Comparison of ENCODE assay signal across 16 mouse cellular contexts in the genomic region with DNA sequence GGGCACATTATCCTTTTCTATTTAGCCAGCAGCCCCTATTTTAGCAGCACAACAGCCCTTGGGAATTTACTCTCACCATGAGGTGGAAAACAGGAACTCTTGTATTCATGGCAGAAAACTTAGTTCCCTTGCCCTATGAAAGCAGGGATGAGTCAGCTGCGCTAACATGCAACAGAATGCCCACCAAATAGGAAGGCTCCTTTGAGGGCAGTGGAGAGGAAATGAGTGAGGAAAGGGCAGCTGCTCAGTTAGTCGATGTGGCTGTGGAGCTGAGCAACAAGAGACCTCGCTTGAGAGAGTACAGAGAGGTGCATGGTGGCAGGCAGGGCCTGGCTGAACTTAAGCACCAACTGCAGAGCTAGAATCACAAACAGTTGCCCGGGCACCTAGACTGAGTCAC. TPM values are rescaled to one million over a fixed set of nuclear protein-coding genes. Genes with fewer than 3 reads are reported as not detected.
DNase-seq lines count a peak whose midpoint lies in the region; ATAC-seq and TF ChIP-seq lines count a peak whose summit lies in the region.
"Had no signal": no experiment of that assay in that cellular context is flagged by ENCODE, and none has a peak within 500 bp of the region (broad histone marks: within the 10 kb centered on the region; RNA-seq: fewer than 3 reads in every experiment).

No protein-coding gene starts in this region.

- H3K4me2 ChIP-seq in heart, embryonic 11.5 days, result no peak overlapping the region
- no peak overlapping the region for H3K4me2 ChIP-seq in stomach, embryonic 14.5 days (replicated peaks; ENCODE audit: low read depth, low read length)
- no peak overlapping the region for H3K4me2 ChIP-seq in stomach, postnatal 0 days (replicated peaks; ENCODE audit: low read depth)
- no peak overlapping the region for H3K4me2 ChIP-seq in liver, embryonic 13.5 days
- H3K4me2 ChIP-seq: embryonic facial prominence, embryonic 13.5 days; forebrain, embryonic 12.5 days; lung, embryonic 15.5 days; midbrain, embryonic 12.5 days had no signal

- WGBS in heart, embryonic 11.5 days (ENCODE audit: insufficient replicate concordance), result 63% methylated on average over 4 of the region's 4 CpGs
- 77% methylated on average over 4 of the region's 4 CpGs for WGBS in stomach, embryonic 14.5 days
- WGBS in stomach, postnatal 0 days, result 74% methylated on average over 4 of the region's 4 CpGs
- 52% methylated on average over 4 of the region's 4 CpGs for WGBS in liver, embryonic 13.5 days (ENCODE audit: insufficient replicate concordance)

- no peak for DNase-seq in heart, adult 9 months (ENCODE audit: low spot score in 2 of 2)
- no peak for DNase-seq in stomach, postnatal 0 days (ENCODE audit: low spot score)
- DNase-seq in liver, embryonic 13.5 days, result no peak
- DNase-seq in embryo, embryonic 10 days (ENCODE audit: low spot score), result no peak
- DNase-seq in cerebellum, postnatal 25 days, result no peak
- no peak for DNase-seq in gastrocnemius, adult 18-20 months (ENCODE audit: low spot score)
- DNase-seq: adrenal gland, postnatal 10 days; cerebellum, postnatal 10 days had no signal

- ATAC-seq in heart, embryonic 11.5 days (replicated peaks; ENCODE audit: insufficient number of reproducible peaks, low FRiP score, low TSS enrichment), result no peak
- ATAC-seq in stomach, embryonic 14.5 days (ENCODE audit: insufficient number of reproducible peaks, insufficient read depth, low FRiP score, low read depth), result 0 out of 2 replicates have a peak, but pooled peaks have one; percentile 18
- no peak for ATAC-seq in stomach, postnatal 0 days (ENCODE audit: low FRiP score, low TSS enrichment)
- ATAC-seq in liver, embryonic 13.5 days (ENCODE audit: low read depth), result no peak
- ATAC-seq: intestine, embryonic 16.5 days had no signal

- 0 out of 2 replicates have a peak overlapping the region, but pooled peaks have one; percentile 36 for H3K27ac ChIP-seq in heart, embryonic 11.5 days (ENCODE audit: low read depth, low read length)
- no peak overlapping the region for H3K27ac ChIP-seq in stomach, embryonic 14.5 days (ENCODE audit: low read length)
- no peak overlapping the region for H3K27ac ChIP-seq in stomach, postnatal 0 days (replicated peaks)
- H3K27ac ChIP-seq in liver, embryonic 13.5 days, result peak overlapping the region; percentile 3; the same call in 1 of the 2 replicates
- H3K27ac ChIP-seq: embryonic facial prominence, embryonic 13.5 days; forebrain, embryonic 12.5 days; hindbrain, embryonic 10.5 days; lung, embryonic 15.5 days; midbrain, embryonic 12.5 days had no signal

- no peaks in the 10 kb centered on the region for H3K4me1 ChIP-seq in heart, embryonic 11.5 days (ENCODE audit: control insufficient read depth, insufficient read depth, low read length)
- 0 out of 2 replicates have a peak, but pooled peaks cover 3% of the 10 kb centered on the region for H3K4me1 ChIP-seq in stomach, embryonic 14.5 days (ENCODE audit: control insufficient read depth, insufficient read depth, low read length)
- 0 out of 2 replicates have a peak, but pooled peaks cover 2% of the 10 kb centered on the region for H3K4me1 ChIP-seq in stomach, postnatal 0 days (replicated peaks; ENCODE audit: control insufficient read depth, insufficient read depth)
- H3K4me1 ChIP-seq in liver, embryonic 13.5 days (replicated peaks), result peaks cover 18% of the 10 kb centered on the region
- H3K4me1 ChIP-seq: embryonic facial prominence, embryonic 13.5 days; forebrain, embryonic 12.5 days; hindbrain, embryonic 10.5 days; midbrain, embryonic 12.5 days had no signal

- no peak overlapping the region for H3K9ac ChIP-seq in heart, embryonic 11.5 days (ENCODE audit: low read depth, low read length)
- no peak overlapping the region for H3K9ac ChIP-seq in stomach, embryonic 14.5 days (replicated peaks; ENCODE audit: low read depth, low read length)
- H3K9ac ChIP-seq in stomach, postnatal 0 days (ENCODE audit: low read length), result no peak overlapping the region
- no peak overlapping the region for H3K9ac ChIP-seq in liver, embryonic 13.5 days
- H3K9ac ChIP-seq: embryonic facial prominence, embryonic 13.5 days; forebrain, embryonic 12.5 days; lung, embryonic 15.5 days; midbrain, embryonic 12.5 days had no signal

- no peaks in the 10 kb centered on the region for H3K36me3 ChIP-seq in heart, embryonic 11.5 days (ENCODE audit: control insufficient read depth, insufficient read depth, low read length)
- H3K36me3 ChIP-seq in stomach, embryonic 14.5 days (ENCODE audit: control insufficient read depth, insufficient read depth, low read length), result no peaks in the 10 kb centered on the region
- 0 out of 2 replicates have a peak, but pooled peaks cover 3% of the 10 kb centered on the region for H3K36me3 ChIP-seq in stomach, postnatal 0 days (ENCODE audit: control insufficient read depth, insufficient read depth, low read length)
- peaks cover 35% of the 10 kb centered on the region for H3K36me3 ChIP-seq in liver, embryonic 13.5 days

- no peaks in the 10 kb centered on the region for H3K9me3 ChIP-seq in heart, embryonic 11.5 days (replicated peaks; ENCODE audit: control insufficient read depth, low read length)
- no peaks in the 10 kb centered on the region for H3K9me3 ChIP-seq in stomach, embryonic 14.5 days (ENCODE audit: control insufficient read depth, low read depth, low read length)
- no peaks in the 10 kb centered on the region for H3K9me3 ChIP-seq in stomach, postnatal 0 days (ENCODE audit: control insufficient read depth, low read length)
- H3K9me3 ChIP-seq in liver, embryonic 13.5 days (replicated peaks), result no peaks in the 10 kb centered on the region
- H3K9me3 ChIP-seq: embryonic facial prominence, embryonic 13.5 days; forebrain, embryonic 12.5 days; hindbrain, embryonic 10.5 days; lung, embryonic 15.5 days; midbrain, embryonic 12.5 days had no signal

- H3K4me3 ChIP-seq in heart, embryonic 11.5 days (ENCODE audit: low read depth, low read length), result no peak overlapping the region
- H3K4me3 ChIP-seq in stomach, embryonic 14.5 days (ENCODE audit: low read depth, low read length), result no peak overlapping the region
- H3K4me3 ChIP-seq in stomach, postnatal 0 days (ENCODE audit: low read depth, low read length), result no peak overlapping the region
- H3K4me3 ChIP-seq in liver, embryonic 13.5 days (replicated peaks), result no peak overlapping the region
- H3K4me3 ChIP-seq: embryonic facial prominence, embryonic 13.5 days; forebrain, embryonic 12.5 days; hindbrain, embryonic 10.5 days; lung, embryonic 15.5 days; midbrain, embryonic 12.5 days had no signal

- no peak for TF ChIP-seq CTCF in stomach, postnatal 0 days (IDR thresholded peaks at IDR 0.05; ENCODE audit: low read depth)

- no peak for TF ChIP-seq EP300 in stomach, postnatal 0 days (optimal IDR thresholded peaks at IDR 0.05)

- H3K27me3 ChIP-seq in heart, embryonic 11.5 days (ENCODE audit: control insufficient read depth, insufficient read depth, low read length), result no peaks in the 10 kb centered on the region
- H3K27me3 ChIP-seq in stomach, embryonic 14.5 days (ENCODE audit: control insufficient read depth, insufficient read depth, low read length), result no peaks in the 10 kb centered on the region
- H3K27me3 ChIP-seq in stomach, postnatal 0 days (ENCODE audit: control insufficient read depth, insufficient read depth, low read length), result no peaks in the 10 kb centered on the region
- no peaks in the 10 kb centered on the region for H3K27me3 ChIP-seq in liver, embryonic 13.5 days
- H3K27me3 ChIP-seq: embryonic facial prominence, embryonic 13.5 days; forebrain, embryonic 12.5 days; lung, embryonic 15.5 days; midbrain, embryonic 12.5 days had no signal

RNA-seq across cellular contexts. Expression of a gene that starts 36.6 kb away (rescaled TPM):
- 28.8 and 29.3 TPM in 2 replicates for polyA plus RNA-seq in heart, embryonic 11.5 days (2014; fragmentation: Nextera tagmentation; extraction: Ambion mirVana)
- polyA plus RNA-seq in stomach, embryonic 14.5 days (2014; fragmentation: Nextera tagmentation; extraction: Ambion mirVana), result 32.5 and 33.1 TPM in 2 replicates
- polyA plus RNA-seq in stomach, postnatal 0 days (2015; fragmentation: Nextera tagmentation; extraction: Ambion mirVana), result 31.8 and 33.6 TPM in 2 replicates
- 21.7 and 25.2 TPM in 2 replicates for polyA plus RNA-seq in liver, embryonic 13.5 days (2015; fragmentation: Nextera tagmentation; extraction: Ambion mirVana)
- total RNA-seq in gastrocnemius, adult 18-20 months (2021), result 10 to 100 TPM in 1 of 2 experiments, 1 to 10 TPM in 1; 9.0 to 10.9 TPM

Comparison
In these comparisons a context has a peak if more than half of its experiments do, and no peak if none do; other contexts are left out.
1. H3K27ac ChIP-seq: peak in heart, embryonic 11.5 days (single experiment) and liver, embryonic 13.5 days (single experiment); none in stomach, embryonic 14.5 days (single experiment) and stomach, postnatal 0 days (single experiment).